Mouse (Mus musculus): ENCODE measurements around the gene Gprc5d. TPM values are rescaled to one million over a fixed set of nuclear protein-coding genes. Genes with fewer than 3 reads are reported as not detected.

Gprc5d gene
- polyA plus RNA-seq, 1 experiment = not detected

- TF ChIP-seq POLR2A (IDR thresholded peaks at IDR 0.05; ENCODE audit: borderline replicate concordance, extremely low read depth, insufficient read depth, insufficient read length, poor library complexity, severe bottlenecking) = no peak
- no peak for TF ChIP-seq CTCF (IDR thresholded peaks at IDR 0.05; ENCODE audit: borderline replicate concordance, extremely low read depth, insufficient read depth, insufficient read length)
These were observed 52.7 kb downstream of the Gprc5d start, which contains the start of gene Gprc5a for GRCm38 (mm10) chr6:135065236-135065957. Gene Gprc5a, plus strand, starts transcription at chr6:135065651.

GRCm38 (mm10) chr6:135064621-135065020 is 53.5 kb downstream of the Gprc5d start:
- TF ChIP-seq POLR2A (IDR thresholded peaks at IDR 0.05; ENCODE audit: borderline replicate concordance, extremely low read depth, insufficient read depth, insufficient read length, poor library complexity, severe bottlenecking) = no peak
- no peak for TF ChIP-seq CTCF (IDR thresholded peaks at IDR 0.05; ENCODE audit: borderline replicate concordance, extremely low read depth, insufficient read depth, insufficient read length)

More at GRCm38 (mm10) chr6:135065236-135065957, 52.7 kb downstream of the Gprc5d start, which contains the start of gene Gprc5a:
- DNase-seq (ENCODE audit: low read depth) = peak; percentile 61

GRCm38 (mm10) chr6:135060728-135061127 is 57.4 kb downstream of the Gprc5d start:
- no peak for TF ChIP-seq CTCF (IDR thresholded peaks at IDR 0.05; ENCODE audit: borderline replicate concordance, extremely low read depth, insufficient read depth, insufficient read length)
- no peak for TF ChIP-seq POLR2A (IDR thresholded peaks at IDR 0.05; ENCODE audit: borderline replicate concordance, extremely low read depth, insufficient read depth, insufficient read length, poor library complexity, severe bottlenecking)

More at GRCm38 (mm10) chr6:135064621-135065020, 53.5 kb downstream of the Gprc5d start:
- DNase-seq (ENCODE audit: low read depth) = no peak

More at GRCm38 (mm10) chr6:135060728-135061127, 57.4 kb downstream of the Gprc5d start:
- no peak for DNase-seq (ENCODE audit: low read depth)

Other genes with a start within 250 kb of the Gprc5d start
- gene Gpr19, start 219.7 kb downstream of the Gprc5d start, polyA plus RNA-seq (2012; rRNA removed) = 39.2 and 54.7 TPM in 2 replicates
- gene Cdkn1b, start 197.9 kb downstream of the Gprc5d start, polyA plus RNA-seq (2012; rRNA removed) = 45.8 and 55.9 TPM in 2 replicates
- gene Apold1, start 136.6 kb downstream of the Gprc5d start, polyA plus RNA-seq (2012; rRNA removed) = 2.2 and 2.8 TPM in 2 replicates
- 74.4 and 86.3 TPM in 2 replicates for gene Ddx47, start 106.7 kb downstream of the Gprc5d start, polyA plus RNA-seq (2012; rRNA removed)
- 0.18 and 0.48 TPM in 2 replicates for gene Gprc5a, start 52.6 kb downstream of the Gprc5d start, polyA plus RNA-seq (2012; rRNA removed)
- gene Fam234b, start 79.7 kb upstream of the Gprc5d start, polyA plus RNA-seq (2012; rRNA removed) = 78.3 and 87.5 TPM in 2 replicates
- 5.5 and 7.2 TPM in 2 replicates for gene Hebp1, start 79.7 kb upstream of the Gprc5d start, polyA plus RNA-seq (2012; rRNA removed)
- 0.27 and 0.44 TPM in 2 replicates for gene Gsg1, start 136.1 kb upstream of the Gprc5d start, polyA plus RNA-seq (2012; rRNA removed)
- 0.08 TPM in 1 of 2 replicates, not detected in the other for gene Pbp2, start 192.1 kb upstream of the Gprc5d start, polyA plus RNA-seq (2012; rRNA removed)
- gene Emp1, start 244.3 kb upstream of the Gprc5d start, polyA plus RNA-seq (2012; rRNA removed) = 27.0 and 43.6 TPM in 2 replicates

Measured in brain, embryonic 14.5 days (tissue).